Mouse (Mus musculus) embryonic facial prominence, embryonic 13.5 days (tissue): ENCODE results near the gene St7. TPM values are rescaled to one million over a fixed set of nuclear protein-coding genes. Genes with fewer than 3 reads are reported as not detected.

Source experiments
- ATAC-seq: fragments of 200-750 bp; cut with Nextera tagmentation; 2 replicates; pipeline ENCODE4 v1.8.0; 2017; ENCODE audit warnings: low read depth; ENCODE audit not compliant: insufficient number of reproducible peaks, insufficient read depth, low FRiP score, low TSS enrichment
- H3K27ac ChIP-seq: fragments of 300-500 bp; sonication (generic); 2 replicates; pipeline ENCODE4 v1.5.1; 2015; ENCODE audit warnings: moderate library complexity, mild to moderate bottlenecking, inconsistent platforms
- H3K27me3 ChIP-seq: fragments of 300-500 bp; sonication (generic); 2 replicates; pipeline ENCODE4 v1.6.1; 2015; ENCODE audit warnings: mild to moderate bottlenecking, inconsistent platforms
- H3K36me3 ChIP-seq: fragments of 300-500 bp; sonication (generic); 2 replicates; pipeline ENCODE4 v1.6.1; 2015; ENCODE audit warnings: mild to moderate bottlenecking, inconsistent platforms
- H3K4me1 ChIP-seq: fragments of 300-500 bp; sonication (generic); 2 replicates; pipeline ENCODE4 v1.6.1; 2015; ENCODE audit warnings: inconsistent platforms
- H3K4me2 ChIP-seq: fragments of 300-500 bp; sonication (generic); 2 replicates; pipeline ENCODE4 v1.6.1; 2015; ENCODE audit warnings: moderate library complexity, mild to moderate bottlenecking, inconsistent platforms
- H3K4me3 ChIP-seq: fragments of 300-500 bp; sonication (generic); 2 replicates; pipeline ENCODE4 v1.5.1; 2015; ENCODE audit warnings: mild to moderate bottlenecking, inconsistent platforms
- H3K9ac ChIP-seq: fragments of 300-500 bp; sonication (generic); 2 replicates; pipeline ENCODE4 v1.6.1; 2015; ENCODE audit warnings: mild to moderate bottlenecking, inconsistent platforms
- H3K9me3 ChIP-seq: fragments of 300-500 bp; sonication (generic); 2 replicates; pipeline ENCODE4 v1.6.1; 2016; ENCODE audit warnings: inconsistent platforms
- WGBS: fragments of 180-500 bp; shearing (Covaris S2); methylation state at CpG from one replicate; pipeline ENCODE4 v1.1.7; 2015; ENCODE audit warnings: mixed read lengths; 5-methylcytosine and 5-hydroxymethylcytosine counted together
- polyA plus RNA-seq: library from polyadenylated mRNA; unstranded; fragments of >200 nt; fragmentation: Nextera tagmentation; extraction: Ambion mirVana; gene quantifications from 2 replicates; pipeline ENCODE4 v1.2.1, GENCODE M21; 2015

Gene St7
- 25.7 and 26.5 TPM in 2 replicates for polyA plus RNA-seq

GRCm38 (mm10) chr6:17692647-17693046 lies at the start of gene St7:
St7 (plus strand) TSS chr6:17692933.
- peak within 1 kb of the TSS; percentile 76 for H3K4me2 ChIP-seq
- no peaks in the 10 kb centered on the region for H3K27me3 ChIP-seq
- H3K4me3 ChIP-seq = peak within 1 kb of the TSS; percentile 77
- peak within 1 kb of the TSS; percentile 96 for H3K27ac ChIP-seq
- WGBS = 59% methylated on average over 7 of the region's 7 CpGs
- peak within 1 kb of the TSS; percentile 94 for H3K9ac ChIP-seq
- no peaks in the 10 kb centered on the region for H3K9me3 ChIP-seq
- no peak for ATAC-seq
- H3K4me1 ChIP-seq = peaks cover 11% of the 10 kb centered on the region; the same call in 1 of the 2 replicates
- peaks cover 5% of the 10 kb centered on the region; the same call in 1 of the 2 replicates for H3K36me3 ChIP-seq

- Histone ChIP-seq H3K9me3 (no peaks in the 10 kb centered on the region), H3K4me3 (no peak overlapping the region), H3K27ac (no peak overlapping the region), H3K36me3 (peaks cover 22% of the 10 kb centered on the region), H3K27me3 (no peaks in the 10 kb centered on the region), H3K9ac (no peak overlapping the region), H3K4me1 (0 out of 2 replicates have a peak, but pooled peaks cover 2% of the 10 kb centered on the region), H3K4me2 (no peak overlapping the region)
- no peak for ATAC-seq
- 72% methylated on average over 3 of the region's 3 CpGs for WGBS
These were observed 46.6 kb upstream of the St7 start for GRCm38 (mm10) chr6:17646107-17646506.

GRCm38 (mm10) chr6:17652132-17652531 lies 40.6 kb upstream of the St7 start:
- no peaks in the 10 kb centered on the region for H3K4me1 ChIP-seq
- H3K27me3 ChIP-seq = no peaks in the 10 kb centered on the region
- H3K27ac ChIP-seq = no peak overlapping the region
- H3K9me3 ChIP-seq = no peaks in the 10 kb centered on the region
- WGBS = 89% methylated on average over 2 of the region's 2 CpGs
- H3K4me2 ChIP-seq = no peak overlapping the region
- ATAC-seq = no peak
- H3K36me3 ChIP-seq = peaks cover 46% of the 10 kb centered on the region
- H3K4me3 ChIP-seq = no peak overlapping the region
- no peak overlapping the region for H3K9ac ChIP-seq

GRCm38 (mm10) chr6:17655080-17655479 lies 37.7 kb upstream of the St7 start:
- peaks cover 39% of the 10 kb centered on the region for H3K36me3 ChIP-seq
- ATAC-seq = no peak

GRCm38 (mm10) chr6:17657308-17657707 lies 35.4 kb upstream of the St7 start:
- H3K9ac ChIP-seq = no peak overlapping the region
- no peak overlapping the region for H3K4me3 ChIP-seq
- peaks cover 41% of the 10 kb centered on the region for H3K36me3 ChIP-seq
- no peak overlapping the region for H3K4me2 ChIP-seq
- H3K9me3 ChIP-seq = no peaks in the 10 kb centered on the region
- no peaks in the 10 kb centered on the region for H3K27me3 ChIP-seq
- WGBS = 93% methylated on average over 1 of the region's 1 CpGs
- no peaks in the 10 kb centered on the region for H3K4me1 ChIP-seq
- no peak overlapping the region for H3K27ac ChIP-seq
- no peak for ATAC-seq

More at GRCm38 (mm10) chr6:17655080-17655479, 37.7 kb upstream of the St7 start:
- Histone ChIP-seq H3K4me3 (no peak overlapping the region), H3K9me3 (no peaks in the 10 kb centered on the region), H3K27me3 (no peaks in the 10 kb centered on the region), H3K4me1 (no peaks in the 10 kb centered on the region), H3K9ac (no peak overlapping the region), H3K4me2 (no peak overlapping the region), H3K27ac (no peak overlapping the region)
- 90% methylated on average over 2 of the region's 2 CpGs for WGBS

GRCm38 (mm10) chr6:17665348-17665747 lies 27.4 kb upstream of the St7 start:
- no peaks in the 10 kb centered on the region for H3K4me1 ChIP-seq
- H3K4me2 ChIP-seq = no peak overlapping the region
- H3K27ac ChIP-seq = no peak overlapping the region
- no peaks in the 10 kb centered on the region for H3K9me3 ChIP-seq
- 92% methylated on average over 7 of the region's 7 CpGs for whole genome bisulfite sequencing
- ATAC-seq = no peak
- H3K27me3 ChIP-seq = no peaks in the 10 kb centered on the region
- peaks cover 64% of the 10 kb centered on the region for H3K36me3 ChIP-seq
- H3K9ac ChIP-seq = no peak overlapping the region
- H3K4me3 ChIP-seq = no peak overlapping the region

- H3K4me1 ChIP-seq = no peaks in the 10 kb centered on the region
- H3K27ac ChIP-seq = no peak overlapping the region
- no peak for ATAC-seq
- no peaks in the 10 kb centered on the region for H3K9me3 ChIP-seq
- peaks cover 60% of the 10 kb centered on the region for H3K36me3 ChIP-seq
- no peak overlapping the region for H3K9ac ChIP-seq
- no peak overlapping the region for H3K4me2 ChIP-seq
- no peak overlapping the region for H3K4me3 ChIP-seq
- H3K27me3 ChIP-seq = no peaks in the 10 kb centered on the region
These were observed 26.7 kb upstream of the St7 start for GRCm38 (mm10) chr6:17666024-17666423.

- H3K4me1 ChIP-seq = no peaks in the 10 kb centered on the region
- H3K9me3 ChIP-seq = no peaks in the 10 kb centered on the region
These were observed 24.9 kb upstream of the St7 start for GRCm38 (mm10) chr6:17667813-17668212.

GRCm38 (mm10) chr6:17668334-17668733 lies 24.4 kb upstream of the St7 start:
- WGBS = 95% methylated on average over 12 of the region's 12 CpGs
- Histone ChIP-seq H3K27ac (no peak overlapping the region), H3K4me1 (no peaks in the 10 kb centered on the region), H3K27me3 (no peaks in the 10 kb centered on the region), H3K4me2 (no peak overlapping the region), H3K4me3 (no peak overlapping the region), H3K9me3 (no peaks in the 10 kb centered on the region), H3K36me3 (peaks cover 41% of the 10 kb centered on the region), H3K9ac (no peak overlapping the region)
- ATAC-seq = no peak

More at GRCm38 (mm10) chr6:17667813-17668212, 24.9 kb upstream of the St7 start:
- no peak for ATAC-seq
- WGBS = 93% methylated on average over 3 of the region's 3 CpGs
- Histone ChIP-seq H3K4me3 (no peak overlapping the region), H3K27ac (no peak overlapping the region), H3K27me3 (no peaks in the 10 kb centered on the region), H3K36me3 (peaks cover 46% of the 10 kb centered on the region), H3K4me2 (no peak overlapping the region), H3K9ac (no peak overlapping the region)

GRCm38 (mm10) chr6:17669826-17670225 lies 22.9 kb upstream of the St7 start:
- no peaks in the 10 kb centered on the region for H3K27me3 ChIP-seq
- no peak overlapping the region for H3K4me3 ChIP-seq
- H3K4me2 ChIP-seq = no peak overlapping the region
- 84% methylated on average over 2 of the region's 2 CpGs for WGBS
- H3K4me1 ChIP-seq = no peaks in the 10 kb centered on the region
- H3K27ac ChIP-seq = no peak overlapping the region
- peaks cover 35% of the 10 kb centered on the region for H3K36me3 ChIP-seq
- H3K9ac ChIP-seq = no peak overlapping the region
- ATAC-seq = no peak
- no peaks in the 10 kb centered on the region for H3K9me3 ChIP-seq

- no peak for ATAC-seq
- H3K9me3 ChIP-seq = no peaks in the 10 kb centered on the region
- H3K27ac ChIP-seq = no peak overlapping the region
- H3K36me3 ChIP-seq = no peaks in the 10 kb centered on the region
- H3K4me2 ChIP-seq = no peak overlapping the region
- H3K27me3 ChIP-seq = no peaks in the 10 kb centered on the region
- H3K9ac ChIP-seq = no peak overlapping the region
- no peaks in the 10 kb centered on the region for H3K4me1 ChIP-seq
- no peak overlapping the region for H3K4me3 ChIP-seq
- WGBS = 22% methylated on average over 11 of the region's 12 CpGs
These were observed 17.5 kb upstream of the St7 start for GRCm38 (mm10) chr6:17675019-17675756.

GRCm38 (mm10) chr6:17677008-17677407 lies 15.7 kb upstream of the St7 start:
- WGBS = 87% methylated on average over 2 of the region's 2 CpGs
- ATAC-seq = no peak

More at GRCm38 (mm10) chr6:17677008-17677407, 15.7 kb upstream of the St7 start:
- no peaks in the 10 kb centered on the region for H3K27me3 ChIP-seq
- no peak overlapping the region for H3K4me3 ChIP-seq
- H3K9me3 ChIP-seq = no peaks in the 10 kb centered on the region
- no peak overlapping the region for H3K27ac ChIP-seq
- H3K36me3 ChIP-seq = no peaks in the 10 kb centered on the region
- H3K9ac ChIP-seq = no peak overlapping the region
- H3K4me2 ChIP-seq = no peak overlapping the region
- no peaks in the 10 kb centered on the region for H3K4me1 ChIP-seq
